Mouse (Mus musculus) retina, embryonic 14.5 days (tissue): ENCODE measurements at regions not wholly inside any gene's neighbourhood (a gene's known extent, or its start where the extent isn't known, plus 50 kb on each side); places are given as distances from the start of the nearest gene placed in this dataset.

Experiments used
- DNase-seq: peaks from one replicate; pipeline ENCODE4 v3.0.0-alpha.2; 2015; ENCODE audit warnings: low spot score

- peak; percentile 39 for DNase-seq
Observed at GRCm38 (mm10) chr2:11853210-11853973, 75.7 kb downstream of the Ankrd16 start.

- DNase-seq = peak; percentile 7
Observed at GRCm38 (mm10) chr2:11869983-11870382, 92.3 kb downstream of the Ankrd16 start.

GRCm38 (mm10) chr2:11880005-11880404 lies 102.3 kb downstream of the Ankrd16 start:
- DNase-seq = no peak

GRCm38 (mm10) chr2:11894792-11895568 lies 117.3 kb downstream of the Ankrd16 start:
- no peak for DNase-seq

GRCm38 (mm10) chr2:11899698-11900660 lies 122.3 kb downstream of the Ankrd16 start:
- DNase-seq = no peak

- DNase-seq = no peak
Observed at GRCm38 (mm10) chr2:11914782-11915181, 137.1 kb downstream of the Ankrd16 start.

- no peak for DNase-seq
Observed at GRCm38 (mm10) chr2:11917373-11917772, 139.7 kb downstream of the Ankrd16 start.

- no peak for DNase-seq
Observed at GRCm38 (mm10) chr2:11918070-11918469, 140.4 kb downstream of the Ankrd16 start.

- DNase-seq = no peak
Observed at GRCm38 (mm10) chr2:11960777-11961176, 183.1 kb downstream of the Ankrd16 start.

- DNase-seq = no peak
Observed at GRCm38 (mm10) chr2:11965374-11965773, 187.7 kb downstream of the Ankrd16 start.

- DNase-seq = no peak
Observed at GRCm38 (mm10) chr2:11967001-11967400, 189.3 kb downstream of the Ankrd16 start.

GRCm38 (mm10) chr2:11971972-11972371 lies 194.3 kb downstream of the Ankrd16 start:
- no peak for DNase-seq

GRCm38 (mm10) chr2:12001938-12002899 lies 224.5 kb downstream of the Ankrd16 start:
- peak; percentile 78 for DNase-seq

- no peak for DNase-seq
Observed at GRCm38 (mm10) chr2:12004330-12004729, 226.7 kb downstream of the Ankrd16 start.

- DNase-seq = no peak
Observed at GRCm38 (mm10) chr2:12007201-12007600, 229.5 kb downstream of the Ankrd16 start.

- no peak for DNase-seq
Observed at GRCm38 (mm10) chr2:12011441-12011840, 233.8 kb downstream of the Ankrd16 start.

GRCm38 (mm10) chr2:12019607-12020006 lies 241.9 kb downstream of the Ankrd16 start:
- no peak for DNase-seq

GRCm38 (mm10) chr2:12023402-12024111 lies 245.9 kb downstream of the Ankrd16 start:
- DNase-seq = no peak

- no peak for DNase-seq
Observed at GRCm38 (mm10) chr2:12026220-12026619, 248.5 kb downstream of the Ankrd16 start.
